Mouse (Mus musculus): ENCODE results near the gene Carhsp1. TPM values are rescaled to one million over a fixed set of nuclear protein-coding genes. Genes with fewer than 3 reads are reported as not detected.

Gene Carhsp1
- polyA plus RNA-seq, 1 experiment from 2014 or later = 53.0 TPM

- no peak for DNase-seq (ENCODE audit: low spot score)
- Histone ChIP-seq H3K27ac (no peak overlapping the region), H3K36me3 (ENCODE audit: insufficient read depth, low read length) (peaks cover 30% of the 10 kb centered on the region), H3K9me3 (replicated peaks; ENCODE audit: low read length) (no peaks in the 10 kb centered on the region), H3K27me3 (ENCODE audit: insufficient read depth, low read length) (no peaks in the 10 kb centered on the region), H3K4me1 (replicated peaks; ENCODE audit: insufficient read depth, low read length) (no peaks in the 10 kb centered on the region), H3K4me3 (replicated peaks; ENCODE audit: low read depth, low read length) (no peak overlapping the region), H3K9ac (ENCODE audit: low read depth, low read length) (no peak overlapping the region), H3K4me2 (ENCODE audit: low read length) (no peak overlapping the region)
- peak; percentile 10; the same call in 1 of the 2 replicates for ATAC-seq (replicated peaks; ENCODE audit: low FRiP score, low read depth)
- no peak for TF ChIP-seq CTCF (IDR thresholded peaks at IDR 0.05; ENCODE audit: low read depth)
- WGBS = 81% methylated on average over 11 of the region's 11 CpGs
Observed at GRCm38 (mm10) chr16:8686871-8687535, 15.0 kb upstream of the Carhsp1 start.

- no peak overlapping the region for H3K27ac ChIP-seq
- H3K36me3 ChIP-seq (ENCODE audit: insufficient read depth, low read length) = peaks cover 23% of the 10 kb centered on the region
- DNase-seq (ENCODE audit: low spot score) = peak; percentile 83
- H3K4me2 ChIP-seq (ENCODE audit: low read length) = no peak overlapping the region
- H3K4me3 ChIP-seq (replicated peaks; ENCODE audit: low read depth, low read length) = no peak overlapping the region
- peak; percentile 90 for TF ChIP-seq CTCF (IDR thresholded peaks at IDR 0.05; ENCODE audit: low read depth)
- ATAC-seq (replicated peaks; ENCODE audit: low FRiP score, low read depth) = peak; percentile 67
- no peak overlapping the region for H3K9ac ChIP-seq (ENCODE audit: low read depth, low read length)
- no peaks in the 10 kb centered on the region for H3K27me3 ChIP-seq (ENCODE audit: insufficient read depth, low read length)
- 68% methylated on average over 7 of the region's 7 CpGs for WGBS
- no peaks in the 10 kb centered on the region for H3K9me3 ChIP-seq (replicated peaks; ENCODE audit: low read length)
- no peaks in the 10 kb centered on the region for H3K4me1 ChIP-seq (replicated peaks; ENCODE audit: insufficient read depth, low read length)
Observed at GRCm38 (mm10) chr16:8686121-8686870, 14.3 kb upstream of the Carhsp1 start.

GRCm38 (mm10) chr16:8685087-8685486, 13.1 kb upstream of the Carhsp1 start:
- H3K27ac ChIP-seq = no peak overlapping the region
- DNase-seq (ENCODE audit: low spot score) = no peak
- no peaks in the 10 kb centered on the region for H3K9me3 ChIP-seq (replicated peaks; ENCODE audit: low read length)
- no peak overlapping the region for H3K9ac ChIP-seq (ENCODE audit: low read depth, low read length)
- peaks cover 13% of the 10 kb centered on the region for H3K36me3 ChIP-seq (ENCODE audit: insufficient read depth, low read length)
- H3K27me3 ChIP-seq (ENCODE audit: insufficient read depth, low read length) = no peaks in the 10 kb centered on the region
- ATAC-seq (replicated peaks; ENCODE audit: low FRiP score, low read depth) = no peak
- 33% methylated on average over 4 of the region's 4 CpGs for WGBS
- H3K4me3 ChIP-seq (replicated peaks; ENCODE audit: low read depth, low read length) = no peak overlapping the region
- H3K4me1 ChIP-seq (replicated peaks; ENCODE audit: insufficient read depth, low read length) = no peaks in the 10 kb centered on the region
- TF ChIP-seq CTCF (IDR thresholded peaks at IDR 0.05; ENCODE audit: low read depth) = no peak
- H3K4me2 ChIP-seq (ENCODE audit: low read length) = no peak overlapping the region

- Histone ChIP-seq H3K9me3 (replicated peaks; ENCODE audit: low read length) (no peaks in the 10 kb centered on the region), H3K4me2 (ENCODE audit: low read length) (no peak within 1 kb of the TSS), H3K9ac (ENCODE audit: low read depth, low read length) (no peak within 1 kb of the TSS), H3K4me1 (replicated peaks; ENCODE audit: insufficient read depth, low read length) (no peaks in the 10 kb centered on the region), H3K36me3 (ENCODE audit: insufficient read depth, low read length) (no peaks in the 10 kb centered on the region), H3K4me3 (replicated peaks; ENCODE audit: low read depth, low read length) (no peak within 1 kb of the TSS), H3K27ac (no peak within 1 kb of the TSS), H3K27me3 (ENCODE audit: insufficient read depth, low read length) (no peaks in the 10 kb centered on the region)
- TF ChIP-seq CTCF (IDR thresholded peaks at IDR 0.05; ENCODE audit: low read depth) = no peak
- ATAC-seq (replicated peaks; ENCODE audit: low FRiP score, low read depth) (no peak), DNase-seq (ENCODE audit: low spot score) (no peak)
- WGBS = 89% methylated on average over 5 of the region's 5 CpGs
Observed at GRCm38 (mm10) chr16:8680470-8680869, 8.5 kb upstream of the Carhsp1 start, which contains the start of gene Gm5767. TSS of gene Gm5767 (plus strand) at chr16:8680770.

GRCm38 (mm10) chr16:8679780-8680179, 7.8 kb upstream of the Carhsp1 start:
- no peak for DNase-seq (ENCODE audit: low spot score)

GRCm38 (mm10) chr16:8678676-8679075, 6.7 kb upstream of the Carhsp1 start:
- Histone ChIP-seq H3K4me1 (replicated peaks; ENCODE audit: insufficient read depth, low read length) (no peaks in the 10 kb centered on the region), H3K27ac (no peak overlapping the region), H3K36me3 (ENCODE audit: insufficient read depth, low read length) (no peaks in the 10 kb centered on the region), H3K4me2 (ENCODE audit: low read length) (no peak overlapping the region), H3K9me3 (replicated peaks; ENCODE audit: low read length) (no peaks in the 10 kb centered on the region), H3K9ac (ENCODE audit: low read depth, low read length) (no peak overlapping the region), H3K27me3 (ENCODE audit: insufficient read depth, low read length) (no peaks in the 10 kb centered on the region), H3K4me3 (replicated peaks; ENCODE audit: low read depth, low read length) (no peak overlapping the region)
- TF ChIP-seq CTCF (IDR thresholded peaks at IDR 0.05; ENCODE audit: low read depth) = no peak
- ATAC-seq (replicated peaks; ENCODE audit: low FRiP score, low read depth) (no peak), DNase-seq (ENCODE audit: low spot score) (no peak)
- WGBS = 77% methylated on average over 4 of the region's 4 CpGs

More at GRCm38 (mm10) chr16:8679780-8680179, 7.8 kb upstream of the Carhsp1 start:
- no peak overlapping the region for H3K4me2 ChIP-seq (ENCODE audit: low read length)
- no peaks in the 10 kb centered on the region for H3K36me3 ChIP-seq (ENCODE audit: insufficient read depth, low read length)
- no peak overlapping the region for H3K27ac ChIP-seq
- no peak overlapping the region for H3K4me3 ChIP-seq (replicated peaks; ENCODE audit: low read depth, low read length)
- H3K4me1 ChIP-seq (replicated peaks; ENCODE audit: insufficient read depth, low read length) = no peaks in the 10 kb centered on the region
- no peaks in the 10 kb centered on the region for H3K9me3 ChIP-seq (replicated peaks; ENCODE audit: low read length)
- 69% methylated on average over 3 of the region's 3 CpGs for WGBS
- ATAC-seq (replicated peaks; ENCODE audit: low FRiP score, low read depth) = no peak
- TF ChIP-seq CTCF (IDR thresholded peaks at IDR 0.05; ENCODE audit: low read depth) = no peak
- no peaks in the 10 kb centered on the region for H3K27me3 ChIP-seq (ENCODE audit: insufficient read depth, low read length)
- H3K9ac ChIP-seq (ENCODE audit: low read depth, low read length) = no peak overlapping the region
